Mouse (Mus musculus) adrenal gland (tissue): ENCODE measurements around the gene Fgd6.

ENCODE experiments used
- intact Hi-C: fragments of 180-260 bp; cut with DNase I; formaldehyde crosslinking; loops from one replicate; pipeline ENCODE4 v1.15.1; 2025
- long read RNA-seq, 2 experiments: library from polyadenylated mRNA; unstranded; transcript quantifications; one replicate each; pipeline ENCODE4 v2.0.0; 2020; ENCODE audit warnings: borderline replicate concordance in 1 of 2; ENCODE audit not compliant: insufficient replicate concordance in 1 of 2

The Fgd6 gene
- long read RNA-seq, experiment 1, partial matches to known transcripts = 0 of 2 reads
- long read RNA-seq, experiment 1, other reads (novel, unspliced or antisense) = 2 of 2 reads
- long read RNA-seq, experiment 2, partial matches to known transcripts = 1 of 2 reads
- long read RNA-seq, experiment 2, other reads (novel, unspliced or antisense) = 1 of 2 reads

DNA sequence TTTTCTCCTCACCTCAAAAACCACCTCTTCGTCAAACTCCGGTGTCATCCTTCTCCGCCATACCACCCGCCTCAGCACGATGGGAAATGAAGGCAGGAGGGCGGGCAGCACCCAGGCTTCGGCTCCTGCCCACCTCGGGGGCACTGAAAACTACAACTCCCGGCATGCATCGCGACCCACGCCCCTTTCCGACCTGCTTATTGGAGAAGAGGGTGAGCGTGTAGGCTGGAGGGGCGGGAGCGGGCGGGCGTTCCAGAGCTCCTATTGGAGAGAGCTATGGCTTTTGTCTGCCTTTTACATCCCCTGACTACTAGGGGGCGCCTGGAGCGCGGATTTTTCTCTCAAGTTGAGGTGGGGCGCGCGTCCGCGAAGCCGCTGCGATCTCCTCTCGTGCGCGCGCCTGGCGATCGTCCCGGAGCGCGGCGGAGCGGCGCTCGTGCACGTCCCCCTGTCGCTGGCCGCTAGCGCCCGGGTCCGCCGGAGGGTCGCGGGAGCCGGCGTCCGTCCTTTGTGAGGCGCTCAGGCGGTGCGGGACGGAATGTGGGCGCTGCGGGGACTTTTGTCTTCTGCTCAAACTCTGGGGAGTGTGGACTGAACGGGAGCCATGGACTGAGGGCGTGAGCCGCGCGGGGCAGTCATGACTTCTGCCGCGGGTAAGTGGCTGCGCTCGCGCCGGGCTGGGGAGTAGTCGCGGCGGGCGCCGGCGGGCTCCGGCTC is at the start of gene Fgd6, which contains the start of gene Vezt:
TSS of gene Fgd6 (plus strand) at position 344 of the 717 bp plus-strand sequence.
TSS of gene Vezt (minus strand) at position 160 of the 717 bp plus-strand sequence.
- intact Hi-C loops = loop anchor here (1.0 kb wide), 1 partner anchor 80 kb away; no protein-coding TSS in a partner anchor

DNA sequence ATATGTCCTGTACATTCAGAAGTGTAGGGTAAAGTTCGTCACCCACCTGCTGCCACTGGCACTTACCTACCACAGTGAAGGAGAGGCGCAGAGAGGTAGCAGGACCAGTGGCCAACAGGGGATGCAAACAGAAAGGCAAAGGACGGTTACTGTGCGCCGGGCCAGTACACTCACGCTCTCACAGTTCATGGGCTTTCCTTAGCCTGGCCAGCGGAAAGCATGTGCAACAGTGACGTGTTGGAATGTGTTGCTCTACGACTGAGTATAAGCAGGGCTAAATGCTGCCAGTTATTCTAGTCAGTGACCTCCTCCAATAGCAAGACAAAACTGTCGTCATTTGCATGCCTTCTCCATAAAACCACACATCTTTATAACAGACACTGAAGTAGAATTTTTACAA is 41.7 kb upstream of the Fgd6 start:
- intact Hi-C loops = no loop called here

- intact Hi-C loops = no loop called here
These were observed 40.7 kb upstream of the Fgd6 start for GRCm38 (mm10) chr10:93995100-93995499.

DNA sequence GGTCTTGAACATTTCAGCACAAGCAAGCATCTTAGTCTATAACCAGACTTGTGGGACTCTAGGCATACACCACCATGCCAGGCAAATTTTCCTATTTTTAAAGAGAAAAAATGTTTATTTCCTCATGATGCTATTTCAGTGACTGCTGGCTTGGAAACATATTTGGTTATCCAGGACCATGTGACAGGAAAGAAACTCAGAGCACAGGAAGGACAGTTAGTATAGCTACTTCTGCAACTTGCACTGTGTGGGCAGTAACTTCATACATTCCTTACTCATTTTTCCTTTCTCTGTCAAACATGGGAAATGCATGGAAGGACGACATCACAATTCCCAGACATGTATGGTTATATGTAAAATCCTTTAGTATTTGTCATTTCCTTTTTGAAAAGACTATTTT is 36.4 kb upstream of the Fgd6 start:
- intact Hi-C loops = no loop called here

DNA sequence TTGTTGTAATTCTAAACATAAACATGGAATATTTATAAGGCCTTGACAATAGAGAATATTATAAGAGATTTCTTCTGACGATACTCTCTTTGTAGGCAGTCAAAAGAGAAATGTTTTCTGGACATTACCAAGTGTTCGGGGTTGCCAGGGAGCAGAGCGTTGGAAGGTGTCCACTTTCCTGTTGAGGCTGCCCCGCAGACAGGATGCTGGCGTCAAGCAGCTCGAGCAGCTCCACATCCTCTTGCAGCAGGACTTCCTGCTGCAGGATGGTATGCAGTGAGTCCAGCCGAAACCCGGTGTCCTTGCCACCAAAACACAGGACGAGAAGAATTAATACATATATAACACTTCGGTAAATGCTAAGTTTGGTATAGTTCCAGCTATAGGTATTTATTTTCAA is 35.6 kb upstream of the Fgd6 start:
- intact Hi-C loops = no loop called here

GRCm38 (mm10) chr10:94008356-94008755 is 27.4 kb upstream of the Fgd6 start:
- intact Hi-C loops = no loop called here

DNA sequence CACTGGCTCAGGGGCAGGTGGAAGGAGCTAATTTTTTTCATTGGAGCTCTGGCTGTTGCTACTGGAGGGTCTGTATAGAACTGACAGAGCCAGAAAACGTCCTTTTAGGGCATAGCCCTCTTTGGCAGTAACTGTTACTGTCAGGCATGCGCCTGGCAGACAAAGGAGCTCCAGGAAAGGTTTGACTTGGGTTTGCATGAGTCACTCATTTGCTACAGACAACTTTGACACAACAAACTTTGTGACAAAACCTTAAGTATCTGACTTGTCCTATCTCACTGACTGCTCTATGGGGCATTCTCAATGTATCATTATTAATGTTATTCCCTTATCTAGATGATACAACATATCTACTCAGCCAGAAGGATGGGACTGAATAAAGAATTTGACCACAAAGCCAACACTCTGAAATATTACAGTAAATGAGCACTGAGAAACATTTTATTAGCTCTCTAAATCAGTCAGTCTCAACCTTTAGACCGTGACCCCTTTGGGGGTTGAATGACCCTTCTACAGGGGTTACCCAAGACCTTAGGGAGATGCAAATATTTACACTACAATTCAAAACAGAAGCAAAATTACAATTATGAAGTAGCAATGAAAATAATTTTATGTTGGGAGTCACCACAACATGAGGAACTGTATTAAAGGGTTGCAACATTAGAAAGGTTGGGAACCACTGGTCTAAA is 25.7 kb upstream of the Fgd6 start:
- intact Hi-C loops = loop anchor here (5.0 kb wide), 1 partner anchor 107 kb away; no protein-coding TSS in a partner anchor

DNA sequence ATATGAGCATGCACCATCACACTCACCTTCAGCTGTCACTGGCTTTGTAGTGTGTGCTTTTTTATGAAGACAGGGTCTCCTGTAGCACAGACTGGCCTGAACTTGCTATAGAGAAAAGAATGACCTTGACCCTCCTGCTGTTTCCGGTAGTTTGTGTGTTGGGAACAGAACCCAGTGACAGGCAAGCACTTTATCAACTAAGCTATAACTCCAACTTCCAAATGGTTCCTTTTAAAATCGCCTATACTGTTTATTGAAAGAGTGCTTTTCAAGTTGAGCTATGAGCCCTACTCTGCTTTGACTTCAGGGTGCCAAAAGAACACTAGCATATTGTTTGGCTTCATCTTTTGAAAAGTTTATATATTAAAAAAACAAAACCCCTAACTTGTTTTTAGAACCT is 24.8 kb upstream of the Fgd6 start:
- intact Hi-C loops = loop anchor here (5.0 kb wide), 1 partner anchor 106 kb away; no protein-coding TSS in a partner anchor

DNA sequence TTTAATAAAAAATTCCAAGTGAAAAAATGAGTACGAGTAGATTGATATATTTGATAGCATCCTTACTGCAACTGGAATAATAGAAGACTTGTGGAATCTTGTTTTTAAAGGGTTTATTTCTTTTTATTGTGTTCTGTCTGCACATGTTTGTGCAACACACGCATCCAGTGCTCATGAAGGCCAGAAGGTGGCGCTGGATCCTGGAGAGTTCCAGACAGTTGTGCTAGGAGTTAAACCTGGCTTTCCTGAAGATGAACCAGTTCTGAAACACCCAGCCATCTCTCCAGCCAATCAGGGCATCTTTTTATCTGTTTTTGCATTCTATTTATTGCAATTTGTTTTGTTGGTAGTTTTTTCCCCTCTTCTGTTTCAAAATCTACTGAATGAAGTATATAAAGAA is 22.6 kb upstream of the Fgd6 start:
- intact Hi-C loops = loop anchor here (5.0 kb wide), 1 partner anchor 104 kb away; no protein-coding TSS in a partner anchor

DNA sequence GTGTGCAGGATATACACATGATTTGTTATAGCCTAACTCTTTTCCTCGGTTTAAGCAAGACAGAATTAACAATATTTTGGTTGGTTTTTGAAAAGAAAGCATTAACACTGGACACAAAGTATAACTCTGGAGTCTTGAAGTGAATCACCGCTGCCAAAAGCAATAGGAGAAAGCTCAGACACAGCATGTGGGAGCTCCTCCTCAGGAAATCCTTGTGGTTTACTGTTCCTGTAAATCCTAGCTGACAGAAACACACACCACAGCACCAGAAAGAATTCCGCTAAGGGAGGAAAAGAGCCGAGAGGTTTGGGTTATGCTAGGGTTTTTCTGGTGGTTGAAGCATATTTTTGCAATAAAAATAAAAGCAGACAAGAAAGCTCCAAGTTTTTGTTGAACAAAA is 21.6 kb upstream of the Fgd6 start:
- intact Hi-C loops = loop anchor here (5.0 kb wide), 1 partner anchor 103 kb away; no protein-coding TSS in a partner anchor

- intact Hi-C loops = no loop called here
These were observed 18.3 kb upstream of the Fgd6 start for GRCm38 (mm10) chr10:94017455-94017854.

DNA sequence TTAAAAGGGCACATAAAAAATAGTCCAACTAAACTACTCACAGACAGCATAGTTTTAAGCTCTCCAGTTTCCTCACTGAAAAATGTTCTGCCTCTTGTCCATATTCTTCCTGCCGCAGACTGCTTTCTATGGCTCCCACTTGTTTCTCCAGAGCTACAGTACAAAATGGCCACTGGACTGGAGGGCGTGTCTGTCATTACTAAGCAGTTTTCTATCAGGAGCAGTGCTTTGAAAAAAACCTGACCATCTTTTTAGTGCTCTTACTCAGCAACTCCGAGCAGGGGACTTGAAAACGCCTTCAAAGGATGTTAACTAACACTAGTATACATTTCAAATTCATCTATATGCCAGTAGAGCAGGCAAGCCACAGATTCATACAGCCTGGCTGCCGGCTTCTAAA is 15.2 kb upstream of the Fgd6 start:
- intact Hi-C loops = no loop called here

DNA sequence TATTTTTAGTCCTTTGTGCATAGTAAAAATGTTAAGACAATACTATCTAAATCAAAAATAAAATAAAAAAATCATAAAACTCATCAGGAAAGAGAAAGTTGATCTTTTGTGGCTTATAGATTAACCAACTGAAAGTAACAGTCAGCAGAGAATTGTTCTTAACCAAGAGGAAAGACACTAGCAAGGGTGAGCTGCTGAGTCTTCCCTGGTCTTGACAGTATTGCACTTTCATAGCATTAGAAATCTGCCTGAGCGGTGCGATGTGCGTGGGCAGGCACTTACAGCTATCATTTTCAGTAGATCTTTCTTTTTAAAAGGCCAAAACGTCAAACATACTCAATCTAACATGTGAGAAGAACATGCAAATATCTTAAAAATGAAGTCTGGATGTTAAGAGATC is 14.7 kb upstream of the Fgd6 start:
- intact Hi-C loops = no loop called here

DNA sequence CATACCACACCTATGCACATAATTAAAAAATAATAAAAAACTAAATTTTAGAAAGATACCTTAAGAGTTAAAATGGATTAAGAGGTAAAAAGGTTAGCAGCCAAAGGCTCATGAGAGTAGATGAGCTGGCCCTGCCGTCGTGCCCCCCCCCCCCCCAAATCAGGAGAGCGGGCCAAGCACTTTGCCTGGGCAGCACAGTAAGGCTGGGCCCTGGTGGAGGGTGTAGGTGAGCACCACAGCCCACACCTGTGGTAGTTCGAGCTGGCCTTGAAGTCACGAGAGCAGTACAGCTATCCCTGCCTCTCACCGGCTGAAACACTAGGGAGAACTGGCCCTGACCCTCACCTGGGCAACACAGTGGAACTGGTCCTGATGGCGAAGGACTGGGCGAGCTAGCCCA is 10.7 kb upstream of the Fgd6 start:
- intact Hi-C loops = no loop called here

DNA sequence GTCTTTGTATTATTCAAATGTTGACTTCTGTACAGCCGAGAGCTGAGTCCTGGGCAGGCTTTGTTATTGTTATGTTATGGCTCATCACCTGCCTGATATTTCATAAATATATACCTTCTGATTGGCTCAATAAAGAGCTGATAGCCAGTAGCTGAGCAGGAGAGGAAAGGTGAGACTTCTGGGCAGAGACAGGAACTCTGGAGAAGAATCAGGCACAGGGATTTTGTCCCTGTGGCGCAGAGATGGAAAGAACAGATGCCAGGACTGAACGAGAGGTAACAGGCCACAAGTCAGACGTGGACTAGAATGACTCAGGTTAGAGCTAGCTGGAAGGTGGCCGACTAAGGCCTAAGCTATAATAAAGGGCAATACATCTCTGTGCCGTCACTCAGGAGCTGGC is 7.3 kb upstream of the Fgd6 start:
- intact Hi-C loops = no loop called here

DNA sequence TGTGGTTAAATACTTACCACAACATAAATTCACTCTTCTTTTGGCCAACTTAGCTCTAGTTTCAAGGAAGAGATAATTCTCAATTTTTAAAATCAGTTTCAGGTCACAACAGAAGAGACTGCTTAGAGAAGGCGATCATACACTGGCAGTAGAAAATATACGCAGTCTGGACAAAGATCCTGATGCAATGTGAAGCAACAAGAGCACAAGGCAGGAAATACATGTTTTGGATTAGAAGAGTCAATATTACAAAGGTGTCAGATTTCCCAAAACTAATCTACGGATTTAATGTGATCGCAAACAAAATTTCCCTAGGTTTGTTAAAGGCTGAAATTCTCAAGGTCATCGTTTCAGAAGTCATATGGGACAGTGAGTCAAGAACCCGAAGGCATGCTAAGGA is 4.6 kb upstream of the Fgd6 start:
- intact Hi-C loops = no loop called here

GRCm38 (mm10) chr10:94034876-94035657 is 734 bp upstream of the Fgd6 start:
- intact Hi-C loops = no loop called here

DNA sequence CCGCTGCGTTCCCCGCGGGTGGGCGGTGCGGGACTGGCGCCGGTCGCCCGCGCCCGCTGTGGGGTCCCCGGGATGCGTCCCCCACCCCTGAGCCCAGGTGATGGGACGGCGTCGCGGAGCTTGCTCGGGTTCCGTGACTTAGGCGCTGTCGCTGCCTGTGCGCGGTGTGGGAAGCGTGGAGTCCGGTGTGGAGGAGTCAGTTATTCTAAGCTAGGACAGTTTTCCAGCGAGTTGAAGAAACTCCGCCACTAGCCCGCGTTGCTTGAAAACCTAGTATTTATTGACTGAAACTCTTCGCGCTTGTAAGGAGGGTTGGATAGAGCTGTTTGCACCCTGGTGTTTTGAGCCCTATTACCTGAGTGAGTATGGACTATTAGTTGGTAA is 566 bp downstream of the Fgd6 start:
- intact Hi-C loops = loop anchor here (1.0 kb wide), 1 partner anchor 80 kb away; no protein-coding TSS in a partner anchor

DNA sequence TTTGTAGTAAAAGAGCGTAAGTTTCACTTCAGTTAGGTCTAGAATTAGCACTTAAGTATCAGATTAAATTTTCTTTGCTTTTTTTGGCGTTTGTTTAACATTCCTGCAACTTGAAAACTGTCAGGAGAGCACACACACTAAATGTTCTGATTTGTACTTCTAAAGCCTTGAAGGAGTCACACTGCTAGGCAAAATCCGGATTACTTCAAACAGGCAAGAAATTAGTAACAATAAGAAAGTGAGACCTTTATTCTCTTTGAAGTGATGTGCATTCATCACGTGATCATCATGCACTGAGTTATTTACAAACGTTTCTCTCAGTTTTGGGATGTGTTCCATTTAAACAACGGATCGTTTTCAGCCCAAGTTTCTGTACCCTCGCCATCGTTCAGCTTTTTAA is 1.4 kb downstream of the Fgd6 start:
- intact Hi-C loops = no loop called here

GRCm38 (mm10) chr10:94037596-94037995 is 1.8 kb downstream of the Fgd6 start:
- intact Hi-C loops = no loop called here
